Mouse (Mus musculus) liver, embryonic 11.5 days (tissue): ENCODE results near the gene Pcbp4. TPM values are rescaled to one million over a fixed set of nuclear protein-coding genes. Genes with fewer than 3 reads are reported as not detected.

Source experiments
- ATAC-seq: fragments of 200-750 bp; cut with Nextera tagmentation; replicated peaks from 2 replicates; pipeline ENCODE4 v1.8.0; 2017; ENCODE audit warnings: moderate number of reproducible peaks, mild to moderate bottlenecking, moderate TSS enrichment, moderate library complexity; ENCODE audit not compliant: low FRiP score
- DNase-seq: peaks from one replicate; pipeline ENCODE4 v3.0.0-alpha.2; 2017; ENCODE audit warnings: low spot score
- H3K27ac ChIP-seq: fragments of 300-500 bp; sonication (generic); 2 replicates; pipeline ENCODE4 v1.5.1; 2014; ENCODE audit warnings: mild to moderate bottlenecking, low read depth, low read length, control low read depth
- H3K27me3 ChIP-seq: fragments of 300-500 bp; sonication (generic); replicated peaks from 2 replicates; pipeline ENCODE4 v1.6.1; 2014; ENCODE audit warnings: low read length, mixed read lengths; ENCODE audit not compliant: control insufficient read depth, insufficient read depth
- H3K36me3 ChIP-seq: fragments of 300-500 bp; sonication (generic); 2 replicates; pipeline ENCODE4 v1.6.1; 2014; ENCODE audit warnings: mild to moderate bottlenecking, low read length, moderate library complexity, mixed read lengths; ENCODE audit not compliant: control insufficient read depth, insufficient read depth
- H3K4me1 ChIP-seq: fragments of 300-500 bp; sonication (generic); replicated peaks from 2 replicates; pipeline ENCODE4 v1.6.1; 2014; ENCODE audit warnings: low read length, mixed read lengths; ENCODE audit not compliant: control insufficient read depth, insufficient read depth
- H3K4me2 ChIP-seq: fragments of 300-500 bp; sonication (generic); 2 replicates; pipeline ENCODE4 v1.6.1; 2014; ENCODE audit warnings: mild to moderate bottlenecking, control low read depth, moderate library complexity
- H3K4me3 ChIP-seq: fragments of 300-500 bp; sonication (generic); 2 replicates; pipeline ENCODE4 v1.5.1; 2014; ENCODE audit warnings: low read depth, low read length, control low read depth
- H3K9ac ChIP-seq: fragments of 300-500 bp; sonication (generic); 2 replicates; pipeline ENCODE4 v1.6.1; 2014; ENCODE audit warnings: low read depth, low read length, control low read depth
- H3K9me3 ChIP-seq: fragments of 300-500 bp; sonication (generic); 2 replicates; pipeline ENCODE4 v1.6.1; 2016; ENCODE audit warnings: low read length, inconsistent platforms, mixed read lengths; ENCODE audit not compliant: control insufficient read depth
- WGBS: fragments of 180-500 bp; shearing (Covaris S2); extraction: QIAGEN DNeasy Blood & Tissue Kit; methylation state at CpG from one replicate; pipeline ENCODE4 v1.1.7; 2014; 5-methylcytosine and 5-hydroxymethylcytosine counted together
- polyA plus RNA-seq: library from polyadenylated mRNA; unstranded; fragments of >200 nt; fragmentation: Nextera tagmentation; extraction: Ambion mirVana; gene quantifications from 2 replicates; pipeline ENCODE4 v1.2.1, GENCODE M21; 2014

Gene Pcbp4
- polyA plus RNA-seq, 1 experiment from 2014 or later, result 62.4 TPM

DNA sequence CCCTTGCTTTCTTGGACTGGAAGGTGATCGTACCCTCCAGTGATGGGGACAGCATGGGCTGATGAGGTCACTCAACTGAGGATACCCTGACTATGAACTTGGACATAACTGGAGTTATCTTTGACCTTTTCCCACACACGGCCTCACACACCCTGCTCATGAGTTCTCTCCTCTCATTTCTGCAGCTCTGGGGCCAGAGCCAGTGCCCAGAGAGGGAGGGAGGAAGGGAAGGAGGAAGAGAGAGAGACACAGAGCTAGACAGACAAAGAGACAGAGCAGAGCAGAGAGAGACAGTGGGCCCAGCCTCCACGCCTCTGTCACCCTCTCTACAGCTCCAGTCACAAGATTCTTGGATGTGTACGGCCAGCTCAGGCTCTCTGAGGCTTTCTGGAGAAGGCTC, 19.2 kb downstream of the Pcbp4 start:
- Histone ChIP-seq H3K27me3 (no peaks in the 10 kb centered on the region), H3K36me3 (no peaks in the 10 kb centered on the region), H3K4me2 (no peak overlapping the region), H3K27ac (no peak overlapping the region; the same call in 1 of the 2 replicates), H3K9ac (no peak overlapping the region), H3K4me3 (no peak overlapping the region), H3K4me1 (peaks cover 23% of the 10 kb centered on the region), H3K9me3 (no peaks in the 10 kb centered on the region)
- DNase-seq (no peak), ATAC-seq (no peak)
- 65% methylated on average over 4 of the region's 4 CpGs for WGBS

- H3K4me1 ChIP-seq, result peaks cover 27% of the 10 kb centered on the region
- H3K4me2 ChIP-seq, result no peak overlapping the region
- DNase-seq (no peak), ATAC-seq (no peak)
- no peaks in the 10 kb centered on the region for H3K27me3 ChIP-seq
- WGBS, result 86% methylated on average over 16 of the region's 16 CpGs
- H3K9me3 ChIP-seq, result no peaks in the 10 kb centered on the region
- H3K36me3 ChIP-seq, result no peaks in the 10 kb centered on the region
- H3K27ac ChIP-seq, result no peak overlapping the region
- no peak overlapping the region for H3K9ac ChIP-seq
- H3K4me3 ChIP-seq, result no peak overlapping the region
Measured at GRCm38 (mm10) chr9:106473081-106473752, 20.1 kb downstream of the Pcbp4 start.

DNA sequence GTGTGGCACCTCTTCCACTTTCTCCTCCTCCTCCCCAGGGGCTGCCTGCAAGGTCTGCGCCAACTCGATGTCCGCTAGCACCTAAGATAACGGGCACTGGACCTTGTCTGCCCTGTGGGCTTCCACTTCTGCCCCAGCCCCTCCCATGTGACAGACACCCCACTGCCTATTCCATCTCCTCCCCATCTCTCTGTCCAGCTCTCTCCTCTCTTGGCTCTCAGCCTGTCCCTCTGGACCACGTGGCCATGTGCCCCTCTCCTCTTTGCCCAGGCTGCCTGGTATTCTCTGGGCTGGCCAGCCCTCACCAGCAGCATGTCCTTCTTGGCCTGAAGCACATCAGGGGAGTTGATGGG, 20.6 kb downstream of the Pcbp4 start:
- no peak overlapping the region for H3K9ac ChIP-seq
- H3K4me1 ChIP-seq, result peaks cover 29% of the 10 kb centered on the region
- WGBS, result 51% methylated on average over 5 of the region's 5 CpGs
- no peak overlapping the region for H3K27ac ChIP-seq
- H3K9me3 ChIP-seq, result no peaks in the 10 kb centered on the region
- H3K4me2 ChIP-seq, result no peak overlapping the region
- DNase-seq, result no peak
- H3K4me3 ChIP-seq, result no peak overlapping the region
- no peaks in the 10 kb centered on the region for H3K36me3 ChIP-seq
- H3K27me3 ChIP-seq, result no peaks in the 10 kb centered on the region
- no peak for ATAC-seq

DNA sequence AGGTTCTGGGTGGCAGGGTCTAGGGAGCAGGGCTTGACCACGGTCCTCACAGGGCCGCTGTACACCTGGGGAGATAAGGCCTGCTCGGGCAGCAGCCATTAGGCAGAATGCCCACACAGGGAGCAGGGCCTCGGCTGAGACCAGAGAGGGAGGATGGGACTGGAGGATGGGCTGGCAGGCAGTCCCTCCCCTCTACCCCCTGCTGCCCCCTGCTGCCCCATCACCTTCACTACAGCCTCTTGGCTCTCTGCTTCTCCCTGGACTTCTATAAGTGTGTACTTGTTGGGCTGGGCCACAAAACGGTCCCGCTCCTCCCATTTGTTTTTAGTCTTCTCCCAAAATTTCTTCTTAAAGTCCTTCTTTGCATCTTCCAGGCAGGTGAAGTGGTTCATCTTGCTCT, 21.4 kb downstream of the Pcbp4 start:
- H3K4me1 ChIP-seq, result peaks cover 29% of the 10 kb centered on the region
- ATAC-seq (peak; percentile 6; the same call in 1 of the 2 replicates), DNase-seq (peak; percentile 70)
- H3K27ac ChIP-seq, result no peak overlapping the region
- no peaks in the 10 kb centered on the region for H3K9me3 ChIP-seq
- peak overlapping the region; percentile 29 for H3K4me2 ChIP-seq
- no peak overlapping the region for H3K4me3 ChIP-seq
- WGBS, result 9% methylated on average over 6 of the region's 6 CpGs
- no peak overlapping the region for H3K9ac ChIP-seq
- no peaks in the 10 kb centered on the region for H3K27me3 ChIP-seq
- no peaks in the 10 kb centered on the region; the same call in 1 of the 2 replicates for H3K36me3 ChIP-seq

DNA sequence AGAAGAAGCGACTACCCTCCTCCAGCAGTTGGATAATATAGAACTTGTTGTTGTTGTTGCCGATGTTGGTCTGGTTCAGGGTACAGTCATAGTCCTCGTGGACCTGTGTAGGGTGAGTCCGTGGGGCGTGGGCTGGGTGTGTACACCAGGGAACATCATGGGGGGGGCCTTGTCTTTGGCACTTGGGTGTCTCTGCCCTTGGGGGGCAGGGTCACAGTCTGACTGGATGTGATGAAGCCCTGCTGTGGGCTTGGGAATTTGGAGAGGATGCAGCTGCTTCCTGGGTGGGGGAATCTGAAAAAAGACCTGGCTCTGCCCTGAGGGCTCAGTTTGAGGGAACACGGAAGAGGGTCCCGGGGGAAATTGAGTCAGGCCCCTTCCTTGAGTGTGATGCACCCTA, 22.0 kb downstream of the Pcbp4 start:
- peaks cover 3% of the 10 kb centered on the region; the same call in 1 of the 2 replicates for H3K36me3 ChIP-seq
- ATAC-seq (no peak), DNase-seq (no peak)
- no peaks in the 10 kb centered on the region for H3K9me3 ChIP-seq
- 65% methylated on average over 7 of the region's 7 CpGs for WGBS
- no peak overlapping the region for H3K27ac ChIP-seq
- no peak overlapping the region for H3K4me3 ChIP-seq
- H3K4me2 ChIP-seq, result no peak overlapping the region
- H3K27me3 ChIP-seq, result no peaks in the 10 kb centered on the region
- peaks cover 27% of the 10 kb centered on the region for H3K4me1 ChIP-seq
- no peak overlapping the region for H3K9ac ChIP-seq

- 0 out of 2 replicates have a peak within 1 kb of the TSS, but pooled peaks have one; percentile 27 for H3K9ac ChIP-seq
- H3K9me3 ChIP-seq, result no peaks in the 10 kb centered on the region
- no peak for DNase-seq
- ATAC-seq, result no peak
- H3K4me2 ChIP-seq, result peak within 1 kb of the TSS; percentile 50
- peak within 1 kb of the TSS; percentile 3; the same call in 1 of the 2 replicates for H3K4me3 ChIP-seq
- H3K36me3 ChIP-seq, result peaks cover 8% of the 10 kb centered on the region
- 81% methylated on average over 10 of the region's 10 CpGs for WGBS
- H3K27me3 ChIP-seq, result no peaks in the 10 kb centered on the region
- peaks cover 27% of the 10 kb centered on the region for H3K4me1 ChIP-seq
- H3K27ac ChIP-seq, result 0 out of 2 replicates have a peak within 1 kb of the TSS, but pooled peaks have one; percentile 1
Measured at GRCm38 (mm10) chr9:106475663-106476001, 22.5 kb downstream of the Pcbp4 start, which contains the start of gene Rrp9. TSS of gene Rrp9 (plus strand) at chr9:106475963.

GRCm38 (mm10) chr9:106476002-106476923, 23.2 kb downstream of the Pcbp4 start:
- Histone ChIP-seq H3K4me2 (peak overlapping the region; percentile 50), H3K36me3 (peaks cover 11% of the 10 kb centered on the region), H3K9ac (0 out of 2 replicates have a peak overlapping the region, but pooled peaks have one; percentile 27), H3K4me3 (peak overlapping the region; percentile 3; the same call in 1 of the 2 replicates), H3K9me3 (no peaks in the 10 kb centered on the region), H3K27ac (0 out of 2 replicates have a peak overlapping the region, but pooled peaks have one; percentile 1), H3K4me1 (peaks cover 27% of the 10 kb centered on the region), H3K27me3 (no peaks in the 10 kb centered on the region)
- DNase-seq, result no peak
- ATAC-seq, result peak; percentile 5; the same call in 1 of the 2 replicates
- 27% methylated on average over 16 of the region's 16 CpGs for WGBS

DNA sequence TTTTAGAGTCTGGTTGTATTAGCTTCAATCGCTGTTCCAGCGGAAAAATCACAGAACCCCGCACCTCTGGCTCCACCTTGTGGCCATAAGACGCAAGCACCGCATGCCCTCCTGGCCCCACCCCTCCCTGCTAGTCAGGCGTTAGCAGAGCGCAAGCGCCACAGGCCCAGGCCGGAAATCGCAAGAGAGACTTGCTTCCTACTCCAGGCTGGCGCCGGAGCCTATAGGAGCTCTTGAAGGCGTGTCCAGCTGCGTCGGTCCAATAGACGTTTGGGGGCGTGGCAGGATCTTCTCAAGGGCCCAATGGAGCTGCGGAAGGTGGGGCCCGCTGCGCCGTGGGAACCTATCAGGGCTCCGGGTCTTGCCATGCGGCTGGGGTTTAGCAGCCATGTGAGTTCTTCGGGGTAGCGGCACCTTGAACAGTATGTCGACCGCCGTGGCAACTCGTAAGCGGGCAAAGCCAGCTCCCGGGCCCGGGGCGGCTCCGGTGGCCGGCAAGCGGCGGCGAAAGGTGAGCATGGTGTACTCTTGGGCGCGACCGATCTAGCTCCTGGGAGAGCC, 23.9 kb downstream of the Pcbp4 start, which contains the start of gene Parp3:
Parp3 (minus strand) TSS at position 26 of the 561 bp plus-strand sequence.
- Histone ChIP-seq H3K36me3 (peaks cover 15% of the 10 kb centered on the region), H3K9me3 (no peaks in the 10 kb centered on the region), H3K9ac (peak within 1 kb of the TSS; percentile 63), H3K27me3 (no peaks in the 10 kb centered on the region), H3K4me3 (peak within 1 kb of the TSS; percentile 86), H3K4me1 (peaks cover 27% of the 10 kb centered on the region), H3K27ac (0 out of 2 replicates have a peak within 1 kb of the TSS, but pooled peaks have one; percentile 1), H3K4me2 (peak within 1 kb of the TSS; percentile 77)
- DNase-seq (peak; percentile 96), ATAC-seq (peak; percentile 98)
- WGBS, result under 1% methylated on average over 41 of the region's 41 CpGs
